Mouse (Mus musculus): Measurements from ENCODE around the gene Mitf. TPM values are rescaled to one million over a fixed set of nuclear protein-coding genes. Genes with fewer than 3 reads are reported as not detected.

The Mitf gene
- polyA plus RNA-seq, 1 experiment from 2014 or later, result 3.1 TPM

- no peaks in the 10 kb centered on the region for H3K9me3 ChIP-seq (ENCODE audit: control insufficient read depth, low read length)
- no peak overlapping the region for H3K9ac ChIP-seq
- DNase-seq (ENCODE audit: low spot score) (no peak), ATAC-seq (ENCODE audit: low FRiP score) (no peak)
- 38% methylated on average over 2 of the region's 2 CpGs for WGBS
- no peaks in the 10 kb centered on the region for H3K27me3 ChIP-seq (ENCODE audit: control insufficient read depth, insufficient read depth, low read length)
- H3K4me3 ChIP-seq (replicated peaks; ENCODE audit: low read length), result no peak overlapping the region
- no peaks in the 10 kb centered on the region for H3K36me3 ChIP-seq (replicated peaks; ENCODE audit: control insufficient read depth, insufficient read depth)
- H3K4me2 ChIP-seq (replicated peaks), result no peak overlapping the region
- H3K4me1 ChIP-seq (replicated peaks; ENCODE audit: control insufficient read depth, insufficient read depth, low read length), result no peaks in the 10 kb centered on the region
- H3K27ac ChIP-seq, result no peak overlapping the region
Observed at GRCm38 (mm10) chr6:97883496-97883895, 76.6 kb downstream of the Mitf start.

GRCm38 (mm10) chr6:97884971-97885370 lies 78.1 kb downstream of the Mitf start:
- H3K9me3 ChIP-seq (ENCODE audit: control insufficient read depth, low read length), result no peaks in the 10 kb centered on the region
- DNase-seq (ENCODE audit: low spot score) (no peak), ATAC-seq (ENCODE audit: low FRiP score) (no peak)
- no peaks in the 10 kb centered on the region for H3K36me3 ChIP-seq (replicated peaks; ENCODE audit: control insufficient read depth, insufficient read depth)
- H3K4me1 ChIP-seq (replicated peaks; ENCODE audit: control insufficient read depth, insufficient read depth, low read length), result no peaks in the 10 kb centered on the region
- H3K9ac ChIP-seq, result no peak overlapping the region
- H3K27ac ChIP-seq, result no peak overlapping the region
- no peak overlapping the region for H3K4me2 ChIP-seq (replicated peaks)
- WGBS, result 91% methylated on average over 4 of the region's 4 CpGs
- H3K4me3 ChIP-seq (replicated peaks; ENCODE audit: low read length), result no peak overlapping the region
- no peaks in the 10 kb centered on the region for H3K27me3 ChIP-seq (ENCODE audit: control insufficient read depth, insufficient read depth, low read length)

- no peak for DNase-seq (ENCODE audit: low spot score)
- no peak overlapping the region for H3K27ac ChIP-seq
Observed at GRCm38 (mm10) chr6:97885606-97886005, 78.8 kb downstream of the Mitf start.

GRCm38 (mm10) chr6:97887893-97888292 lies 81.0 kb downstream of the Mitf start:
- ATAC-seq (ENCODE audit: low FRiP score), result no peak
- no peak overlapping the region for H3K4me2 ChIP-seq (replicated peaks)

More at GRCm38 (mm10) chr6:97885606-97886005, 78.8 kb downstream of the Mitf start:
- no peak for ATAC-seq (ENCODE audit: low FRiP score)
- H3K4me3 ChIP-seq (replicated peaks; ENCODE audit: low read length), result no peak overlapping the region
- no peaks in the 10 kb centered on the region for H3K9me3 ChIP-seq (ENCODE audit: control insufficient read depth, low read length)
- H3K4me1 ChIP-seq (replicated peaks; ENCODE audit: control insufficient read depth, insufficient read depth, low read length), result no peaks in the 10 kb centered on the region
- no peak overlapping the region for H3K9ac ChIP-seq
- no peak overlapping the region for H3K4me2 ChIP-seq (replicated peaks)
- no peaks in the 10 kb centered on the region for H3K36me3 ChIP-seq (replicated peaks; ENCODE audit: control insufficient read depth, insufficient read depth)
- no peaks in the 10 kb centered on the region for H3K27me3 ChIP-seq (ENCODE audit: control insufficient read depth, insufficient read depth, low read length)
- 74% methylated on average over 3 of the region's 3 CpGs for WGBS

GRCm38 (mm10) chr6:97888596-97888995 lies 81.7 kb downstream of the Mitf start:
- Histone ChIP-seq H3K4me3 (replicated peaks; ENCODE audit: low read length) (no peak overlapping the region), H3K9ac (no peak overlapping the region), H3K4me1 (replicated peaks; ENCODE audit: control insufficient read depth, insufficient read depth, low read length) (no peaks in the 10 kb centered on the region), H3K27me3 (ENCODE audit: control insufficient read depth, insufficient read depth, low read length) (no peaks in the 10 kb centered on the region), H3K27ac (no peak overlapping the region), H3K4me2 (replicated peaks) (no peak overlapping the region), H3K9me3 (ENCODE audit: control insufficient read depth, low read length) (no peaks in the 10 kb centered on the region), H3K36me3 (replicated peaks; ENCODE audit: control insufficient read depth, insufficient read depth) (no peaks in the 10 kb centered on the region)
- DNase-seq (ENCODE audit: low spot score), result no peak
- 78% methylated on average over 3 of the region's 3 CpGs for WGBS
- no peak for ATAC-seq (ENCODE audit: low FRiP score)

More at GRCm38 (mm10) chr6:97887893-97888292, 81.0 kb downstream of the Mitf start:
- no peaks in the 10 kb centered on the region for H3K36me3 ChIP-seq (replicated peaks; ENCODE audit: control insufficient read depth, insufficient read depth)
- no peaks in the 10 kb centered on the region for H3K4me1 ChIP-seq (replicated peaks; ENCODE audit: control insufficient read depth, insufficient read depth, low read length)
- no peak overlapping the region for H3K4me3 ChIP-seq (replicated peaks; ENCODE audit: low read length)
- no peaks in the 10 kb centered on the region for H3K27me3 ChIP-seq (ENCODE audit: control insufficient read depth, insufficient read depth, low read length)
- H3K27ac ChIP-seq, result no peak overlapping the region
- no peaks in the 10 kb centered on the region for H3K9me3 ChIP-seq (ENCODE audit: control insufficient read depth, low read length)
- DNase-seq (ENCODE audit: low spot score), result no peak
- WGBS, result 94% methylated on average over 4 of the region's 4 CpGs
- H3K9ac ChIP-seq, result no peak overlapping the region

GRCm38 (mm10) chr6:97893546-97893945 lies 86.7 kb downstream of the Mitf start:
- WGBS, result 78% methylated on average over 5 of the region's 5 CpGs
- H3K27me3 ChIP-seq (ENCODE audit: control insufficient read depth, insufficient read depth, low read length), result no peaks in the 10 kb centered on the region
- ATAC-seq (ENCODE audit: low FRiP score) (no peak), DNase-seq (ENCODE audit: low spot score) (no peak)
- H3K4me2 ChIP-seq (replicated peaks), result no peak overlapping the region
- no peak overlapping the region for H3K4me3 ChIP-seq (replicated peaks; ENCODE audit: low read length)
- no peaks in the 10 kb centered on the region for H3K4me1 ChIP-seq (replicated peaks; ENCODE audit: control insufficient read depth, insufficient read depth, low read length)
- H3K36me3 ChIP-seq (replicated peaks; ENCODE audit: control insufficient read depth, insufficient read depth), result no peaks in the 10 kb centered on the region
- no peaks in the 10 kb centered on the region for H3K9me3 ChIP-seq (ENCODE audit: control insufficient read depth, low read length)
- H3K27ac ChIP-seq, result no peak overlapping the region
- H3K9ac ChIP-seq, result no peak overlapping the region

DNA sequence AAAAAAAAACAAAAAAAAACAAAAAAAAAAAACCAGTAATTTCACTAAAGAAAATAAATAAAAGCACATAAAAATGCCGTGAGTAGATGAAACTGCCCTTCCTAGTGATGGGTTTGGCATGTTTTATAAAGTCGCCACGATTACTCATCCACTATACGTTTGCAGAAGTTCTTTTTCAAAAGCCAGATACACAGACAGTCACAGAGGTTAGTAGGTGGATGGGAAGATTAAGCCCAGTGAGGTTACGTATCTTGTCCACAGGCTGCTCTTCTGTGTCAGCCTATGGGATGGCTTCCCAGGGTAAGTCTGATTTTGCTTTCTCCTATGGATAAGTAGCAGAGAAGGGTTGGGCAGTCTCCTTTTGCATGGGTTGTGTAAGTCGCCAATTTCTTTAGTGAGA lies 90.3 kb downstream of the Mitf start:
- Histone ChIP-seq H3K27me3 (ENCODE audit: control insufficient read depth, insufficient read depth, low read length) (no peaks in the 10 kb centered on the region), H3K4me1 (replicated peaks; ENCODE audit: control insufficient read depth, insufficient read depth, low read length) (no peaks in the 10 kb centered on the region), H3K9ac (no peak overlapping the region), H3K9me3 (ENCODE audit: control insufficient read depth, low read length) (no peaks in the 10 kb centered on the region), H3K36me3 (replicated peaks; ENCODE audit: control insufficient read depth, insufficient read depth) (no peaks in the 10 kb centered on the region), H3K27ac (no peak overlapping the region), H3K4me2 (replicated peaks) (no peak overlapping the region), H3K4me3 (replicated peaks; ENCODE audit: low read length) (no peak overlapping the region)
- DNase-seq (ENCODE audit: low spot score), result no peak
- 90% methylated on average over 6 of the region's 6 CpGs for WGBS
- ATAC-seq (ENCODE audit: low FRiP score), result no peak

DNA sequence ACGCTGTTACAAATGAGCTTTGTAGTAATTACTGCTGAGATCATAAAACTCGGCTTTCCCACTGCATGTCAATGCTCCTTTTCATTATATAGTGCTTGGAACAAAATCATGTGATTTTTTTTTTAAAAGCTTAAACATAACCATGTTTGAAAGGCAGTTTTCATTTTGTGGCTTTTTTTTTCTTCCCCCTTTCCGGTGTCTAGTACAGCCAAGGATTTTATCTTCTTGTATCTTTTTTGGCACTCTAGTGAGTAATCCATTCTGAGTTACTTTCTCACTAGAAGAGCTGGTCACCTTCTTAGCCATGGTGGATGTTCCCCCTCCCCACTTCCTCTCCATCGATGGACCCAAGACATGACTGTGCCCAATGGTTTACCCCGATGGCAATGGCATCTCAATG lies 91.2 kb downstream of the Mitf start:
- ATAC-seq (ENCODE audit: low FRiP score), result no peak
- H3K27me3 ChIP-seq (ENCODE audit: control insufficient read depth, insufficient read depth, low read length), result no peaks in the 10 kb centered on the region
- H3K27ac ChIP-seq, result no peak overlapping the region
- H3K36me3 ChIP-seq (replicated peaks; ENCODE audit: control insufficient read depth, insufficient read depth), result no peaks in the 10 kb centered on the region
- 87% methylated on average over 5 of the region's 5 CpGs for WGBS
- no peak overlapping the region for H3K4me3 ChIP-seq (replicated peaks; ENCODE audit: low read length)
- DNase-seq (ENCODE audit: low spot score), result no peak
- no peaks in the 10 kb centered on the region for H3K9me3 ChIP-seq (ENCODE audit: control insufficient read depth, low read length)
- H3K4me2 ChIP-seq (replicated peaks), result no peak overlapping the region
- H3K4me1 ChIP-seq (replicated peaks; ENCODE audit: control insufficient read depth, insufficient read depth, low read length), result no peaks in the 10 kb centered on the region
- H3K9ac ChIP-seq, result no peak overlapping the region

DNA sequence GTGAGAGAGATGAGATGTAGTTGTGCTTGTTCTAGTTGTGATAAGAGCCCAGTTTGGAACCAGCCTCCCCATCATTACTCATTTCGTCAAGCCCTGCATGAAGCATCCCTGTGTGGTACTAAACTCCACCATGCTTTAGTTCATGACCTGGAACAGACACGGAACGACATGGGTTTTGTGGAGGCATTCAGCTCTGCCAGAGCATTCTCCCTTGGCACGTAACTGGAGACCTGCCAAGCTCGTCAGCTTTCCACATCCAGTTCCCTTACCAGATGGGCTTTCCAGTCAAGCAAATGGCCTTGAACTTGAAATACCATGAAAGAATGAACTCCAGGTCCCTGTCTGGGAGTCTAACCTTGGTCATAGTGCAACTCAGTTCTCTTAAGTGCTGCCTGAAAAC lies 94.7 kb downstream of the Mitf start:
- peak; percentile 43 for DNase-seq (ENCODE audit: low spot score)
- no peak overlapping the region for H3K4me2 ChIP-seq (replicated peaks)
- H3K36me3 ChIP-seq (replicated peaks; ENCODE audit: control insufficient read depth, insufficient read depth), result no peaks in the 10 kb centered on the region
- WGBS, result 67% methylated on average over 5 of the region's 5 CpGs
- no peak overlapping the region for H3K27ac ChIP-seq
- H3K27me3 ChIP-seq (ENCODE audit: control insufficient read depth, insufficient read depth, low read length), result no peaks in the 10 kb centered on the region
- H3K4me3 ChIP-seq (replicated peaks; ENCODE audit: low read length), result no peak overlapping the region
- no peaks in the 10 kb centered on the region for H3K9me3 ChIP-seq (ENCODE audit: control insufficient read depth, low read length)
- no peak overlapping the region for H3K9ac ChIP-seq
- no peak for ATAC-seq (ENCODE audit: low FRiP score)
- no peaks in the 10 kb centered on the region for H3K4me1 ChIP-seq (replicated peaks; ENCODE audit: control insufficient read depth, insufficient read depth, low read length)

- DNase-seq (ENCODE audit: low spot score) (no peak), ATAC-seq (ENCODE audit: low FRiP score) (no peak)
- no peaks in the 10 kb centered on the region for H3K4me1 ChIP-seq (replicated peaks; ENCODE audit: control insufficient read depth, insufficient read depth, low read length)
- H3K27ac ChIP-seq, result no peak overlapping the region
- no peaks in the 10 kb centered on the region for H3K27me3 ChIP-seq (ENCODE audit: control insufficient read depth, insufficient read depth, low read length)
- 97% methylated on average over 1 of the region's 1 CpGs for WGBS
- H3K36me3 ChIP-seq (replicated peaks; ENCODE audit: control insufficient read depth, insufficient read depth), result no peaks in the 10 kb centered on the region
- H3K4me2 ChIP-seq (replicated peaks), result no peak overlapping the region
- H3K9ac ChIP-seq, result no peak overlapping the region
- H3K9me3 ChIP-seq (ENCODE audit: control insufficient read depth, low read length), result no peaks in the 10 kb centered on the region
- H3K4me3 ChIP-seq (replicated peaks; ENCODE audit: low read length), result no peak overlapping the region
Observed at GRCm38 (mm10) chr6:97902205-97902604, 95.4 kb downstream of the Mitf start.
